15 mouse cellular contexts compared by ENCODE assay signal in the genomic region with DNA sequence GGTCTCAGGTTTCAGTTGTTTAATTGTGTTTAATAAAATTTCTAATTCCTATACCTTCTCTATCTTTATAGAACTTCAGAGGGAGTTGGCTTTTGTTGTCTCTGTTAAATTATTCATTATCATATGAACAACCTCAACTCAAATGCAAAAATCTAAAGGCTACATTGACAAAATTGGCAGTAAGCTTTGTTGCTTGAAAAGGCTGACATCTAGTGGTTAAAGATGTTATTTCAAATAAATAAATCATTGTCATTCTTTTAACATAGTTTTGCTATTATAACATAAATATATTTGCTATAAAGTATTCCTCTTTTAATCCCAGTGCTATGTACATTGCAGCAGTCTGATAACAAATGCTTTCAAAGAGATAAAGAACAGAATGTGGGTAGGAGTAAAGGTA.
A peak's percentile ranks its signal among the peaks of the same experiment; 100 is the strongest.
DNase-seq lines count a peak whose midpoint lies in the region; ATAC-seq and TF ChIP-seq lines count a peak whose summit lies in the region.
"Had no signal": no experiment of that assay in that cellular context is flagged by ENCODE, and none has a peak within 500 bp of the region (broad histone marks: within the 10 kb centered on the region; RNA-seq: fewer than 3 reads in every experiment).

No protein-coding gene starts in this region.

- ATAC-seq in hindbrain, postnatal 0 days = no peak
- no peak for ATAC-seq in hindbrain, embryonic 13.5 days (ENCODE audit: low FRiP score)
- no peak for ATAC-seq in midbrain, postnatal 0 days (ENCODE audit: low FRiP score)
- no peak for ATAC-seq in midbrain, embryonic 15.5 days (replicated peaks)

- H3K27me3 ChIP-seq in hindbrain, postnatal 0 days (ENCODE audit: insufficient read depth, low read length) = no peaks in the 10 kb centered on the region
- H3K27me3 ChIP-seq in hindbrain, embryonic 13.5 days = no peaks in the 10 kb centered on the region
- H3K27me3 ChIP-seq in midbrain, postnatal 0 days (ENCODE audit: insufficient read depth, low read length) = no peaks in the 10 kb centered on the region
- H3K27me3 ChIP-seq in midbrain, embryonic 15.5 days (replicated peaks) = no peaks in the 10 kb centered on the region
- H3K27me3 ChIP-seq: limb, embryonic 13.5 days; lung, embryonic 15.5 days had no signal

- no peak overlapping the region for H3K4me3 ChIP-seq in hindbrain, postnatal 0 days (ENCODE audit: low read length)
- H3K4me3 ChIP-seq in hindbrain, embryonic 13.5 days = no peak overlapping the region
- no peak overlapping the region for H3K4me3 ChIP-seq in midbrain, postnatal 0 days (ENCODE audit: low read depth, low read length)
- no peak overlapping the region for H3K4me3 ChIP-seq in midbrain, embryonic 15.5 days
- H3K4me3 ChIP-seq: forebrain, embryonic 10.5 days; limb, embryonic 13.5 days; lung, embryonic 15.5 days; myocyte had no signal

- H3K9me3 ChIP-seq in hindbrain, postnatal 0 days (ENCODE audit: low read length) = no peaks in the 10 kb centered on the region
- no peaks in the 10 kb centered on the region for H3K9me3 ChIP-seq in hindbrain, embryonic 13.5 days
- no peaks in the 10 kb centered on the region for H3K9me3 ChIP-seq in midbrain, postnatal 0 days (ENCODE audit: low read length)
- H3K9me3 ChIP-seq in midbrain, embryonic 15.5 days = no peaks in the 10 kb centered on the region
- H3K9me3 ChIP-seq: forebrain, embryonic 10.5 days; G1E; limb, embryonic 13.5 days; lung, embryonic 15.5 days had no signal

- DNase-seq in cerebellum, adult 9-10 months = peak; percentile 3
- no peak for DNase-seq in cerebellum, adult 11 months
- peak; percentile 63 for DNase-seq in hindbrain, postnatal 0 days (ENCODE audit: low spot score)
- DNase-seq in midbrain, postnatal 0 days (ENCODE audit: low spot score) = peak; percentile 58
- no peak for DNase-seq in urinary bladder, adult 2 months (ENCODE audit: low spot score)
- DNase-seq in ovary, postnatal 14 days (ENCODE audit: low spot score) = no peak
- DNase-seq: cerebellum, adult 11-12 months; right cerebral cortex, postnatal 4 days had no signal

- no peak overlapping the region for H3K4me2 ChIP-seq in hindbrain, postnatal 0 days (ENCODE audit: low read depth, low read length)
- no peak overlapping the region for H3K4me2 ChIP-seq in hindbrain, embryonic 13.5 days
- H3K4me2 ChIP-seq in midbrain, postnatal 0 days (ENCODE audit: low read depth, low read length, poor library complexity, severe bottlenecking) = no peak overlapping the region
- no peak overlapping the region for H3K4me2 ChIP-seq in midbrain, embryonic 15.5 days
- H3K4me2 ChIP-seq: limb, embryonic 13.5 days; lung, embryonic 15.5 days had no signal

- TF ChIP-seq CTCF in hindbrain, postnatal 0 days (IDR thresholded peaks at IDR 0.05; ENCODE audit: low read depth) = peak; percentile 62
- peak; percentile 81 for TF ChIP-seq CTCF in midbrain, postnatal 0 days (IDR thresholded peaks at IDR 0.05)

- H3K4me1 ChIP-seq in hindbrain, postnatal 0 days (ENCODE audit: insufficient read depth, low read length) = no peaks in the 10 kb centered on the region
- no peaks in the 10 kb centered on the region for H3K4me1 ChIP-seq in hindbrain, embryonic 13.5 days (replicated peaks)
- H3K4me1 ChIP-seq in midbrain, postnatal 0 days (ENCODE audit: insufficient read depth, low read length) = no peaks in the 10 kb centered on the region
- H3K4me1 ChIP-seq in midbrain, embryonic 15.5 days = no peaks in the 10 kb centered on the region
- H3K4me1 ChIP-seq: forebrain, embryonic 10.5 days; limb, embryonic 13.5 days; lung, embryonic 15.5 days had no signal

- H3K36me3 ChIP-seq in hindbrain, postnatal 0 days (ENCODE audit: insufficient read depth, low read length) = no peaks in the 10 kb centered on the region
- no peaks in the 10 kb centered on the region for H3K36me3 ChIP-seq in hindbrain, embryonic 13.5 days
- H3K36me3 ChIP-seq in midbrain, postnatal 0 days (ENCODE audit: insufficient read depth, low read length) = no peaks in the 10 kb centered on the region
- no peaks in the 10 kb centered on the region for H3K36me3 ChIP-seq in midbrain, embryonic 15.5 days (replicated peaks)
- H3K36me3 ChIP-seq: forebrain, embryonic 10.5 days; G1E; limb, embryonic 13.5 days; lung, embryonic 15.5 days had no signal

- H3K27ac ChIP-seq in hindbrain, postnatal 0 days = no peak overlapping the region
- H3K27ac ChIP-seq in hindbrain, embryonic 13.5 days = no peak overlapping the region
- H3K27ac ChIP-seq in midbrain, postnatal 0 days (ENCODE audit: low read depth, low read length) = no peak overlapping the region
- no peak overlapping the region for H3K27ac ChIP-seq in midbrain, embryonic 15.5 days
- H3K27ac ChIP-seq: forebrain, embryonic 10.5 days; limb, embryonic 13.5 days; lung, embryonic 15.5 days had no signal

- no peak overlapping the region for H3K9ac ChIP-seq in hindbrain, postnatal 0 days (replicated peaks; ENCODE audit: low read length)
- no peak overlapping the region for H3K9ac ChIP-seq in hindbrain, embryonic 13.5 days
- H3K9ac ChIP-seq in midbrain, postnatal 0 days (replicated peaks; ENCODE audit: low read length, poor library complexity, severe bottlenecking) = no peak overlapping the region
- H3K9ac ChIP-seq in midbrain, embryonic 15.5 days = no peak overlapping the region
- H3K9ac ChIP-seq: limb, embryonic 13.5 days; lung, embryonic 15.5 days had no signal

Comparison
In these comparisons a context has a peak if more than half of its experiments do, and no peak if none do; other contexts are left out.
1. DNase-seq: peak in cerebellum, adult 9-10 months (single experiment), hindbrain, postnatal 0 days (single experiment) and midbrain, postnatal 0 days (single experiment); none in cerebellum, adult 11 months (single experiment), urinary bladder, adult 2 months (single experiment) and ovary, postnatal 14 days (single experiment).